Mouse (Mus musculus): Measurements from ENCODE around the gene Mbtd1. TPM values are rescaled to one million over a fixed set of nuclear protein-coding genes. Genes with fewer than 3 reads are reported as not detected.

The Mbtd1 gene
- polyA plus RNA-seq, 1 experiment from 2014 or later, result 25.0 TPM

GRCm38 (mm10) chr11:93969171-93969570 is 83.5 kb downstream of the Mbtd1 start:
- 94% methylated on average over 6 of the region's 6 CpGs for WGBS
- H3K4me2 ChIP-seq (ENCODE audit: low read depth, low read length), result no peak overlapping the region

GRCm38 (mm10) chr11:93969799-93970198 is 84.1 kb downstream of the Mbtd1 start:
- H3K9me3 ChIP-seq (ENCODE audit: control insufficient read depth, low read length), result no peaks in the 10 kb centered on the region
- ATAC-seq (ENCODE audit: low read depth), result no peak
- H3K4me1 ChIP-seq (ENCODE audit: control insufficient read depth, insufficient read depth, low read length), result no peaks in the 10 kb centered on the region
- no peak overlapping the region for H3K4me2 ChIP-seq (ENCODE audit: low read depth, low read length)
- peaks cover 8% of the 10 kb centered on the region for H3K36me3 ChIP-seq (ENCODE audit: control insufficient read depth, insufficient read depth, low read length)
- no peak overlapping the region for H3K27ac ChIP-seq (ENCODE audit: low read depth, low read length)
- 81% methylated on average over 1 of the region's 1 CpGs for WGBS
- no peak overlapping the region for H3K9ac ChIP-seq (replicated peaks; ENCODE audit: low read depth, low read length)
- no peaks in the 10 kb centered on the region for H3K27me3 ChIP-seq (ENCODE audit: control insufficient read depth, insufficient read depth, low read length)
- H3K4me3 ChIP-seq (ENCODE audit: low read depth, low read length), result no peak overlapping the region

More at GRCm38 (mm10) chr11:93969171-93969570, 83.5 kb downstream of the Mbtd1 start:
- Histone ChIP-seq H3K4me3 (ENCODE audit: low read depth, low read length) (no peak overlapping the region), H3K27ac (ENCODE audit: low read depth, low read length) (no peak overlapping the region), H3K9me3 (ENCODE audit: control insufficient read depth, low read length) (no peaks in the 10 kb centered on the region), H3K36me3 (ENCODE audit: control insufficient read depth, insufficient read depth, low read length) (peaks cover 8% of the 10 kb centered on the region), H3K27me3 (ENCODE audit: control insufficient read depth, insufficient read depth, low read length) (no peaks in the 10 kb centered on the region), H3K9ac (replicated peaks; ENCODE audit: low read depth, low read length) (no peak overlapping the region), H3K4me1 (ENCODE audit: control insufficient read depth, insufficient read depth, low read length) (no peaks in the 10 kb centered on the region)
- ATAC-seq (ENCODE audit: low read depth), result no peak

- Histone ChIP-seq H3K9ac (replicated peaks; ENCODE audit: low read depth, low read length) (no peak overlapping the region), H3K4me3 (ENCODE audit: low read depth, low read length) (no peak overlapping the region), H3K27me3 (ENCODE audit: control insufficient read depth, insufficient read depth, low read length) (no peaks in the 10 kb centered on the region), H3K9me3 (ENCODE audit: control insufficient read depth, low read length) (no peaks in the 10 kb centered on the region), H3K4me2 (ENCODE audit: low read depth, low read length) (no peak overlapping the region), H3K4me1 (ENCODE audit: control insufficient read depth, insufficient read depth, low read length) (no peaks in the 10 kb centered on the region), H3K27ac (ENCODE audit: low read depth, low read length) (no peak overlapping the region), H3K36me3 (ENCODE audit: control insufficient read depth, insufficient read depth, low read length) (no peaks in the 10 kb centered on the region)
- WGBS, result 85% methylated on average over 5 of the region's 5 CpGs
- no peak for ATAC-seq (ENCODE audit: low read depth)
These were observed 87.3 kb downstream of the Mbtd1 start for GRCm38 (mm10) chr11:93972951-93973350.

GRCm38 (mm10) chr11:93979502-93980049 is 93.9 kb downstream of the Mbtd1 start:
- no peak; the same call in 1 of the 2 replicates for ATAC-seq (ENCODE audit: low read depth)
- Histone ChIP-seq H3K4me3 (ENCODE audit: low read depth, low read length) (no peak overlapping the region), H3K9me3 (ENCODE audit: control insufficient read depth, low read length) (no peaks in the 10 kb centered on the region), H3K9ac (replicated peaks; ENCODE audit: low read depth, low read length) (no peak overlapping the region), H3K4me1 (ENCODE audit: control insufficient read depth, insufficient read depth, low read length) (no peaks in the 10 kb centered on the region), H3K27ac (ENCODE audit: low read depth, low read length) (no peak overlapping the region), H3K36me3 (ENCODE audit: control insufficient read depth, insufficient read depth, low read length) (no peaks in the 10 kb centered on the region), H3K27me3 (ENCODE audit: control insufficient read depth, insufficient read depth, low read length) (no peaks in the 10 kb centered on the region), H3K4me2 (ENCODE audit: low read depth, low read length) (no peak overlapping the region)
- WGBS, result 16% methylated on average over 6 of the region's 6 CpGs

- Histone ChIP-seq H3K27me3 (ENCODE audit: control insufficient read depth, insufficient read depth, low read length) (no peaks in the 10 kb centered on the region), H3K4me2 (ENCODE audit: low read depth, low read length) (no peak overlapping the region), H3K9ac (replicated peaks; ENCODE audit: low read depth, low read length) (no peak overlapping the region), H3K27ac (ENCODE audit: low read depth, low read length) (no peak overlapping the region), H3K36me3 (ENCODE audit: control insufficient read depth, insufficient read depth, low read length) (no peaks in the 10 kb centered on the region), H3K9me3 (ENCODE audit: control insufficient read depth, low read length) (no peaks in the 10 kb centered on the region), H3K4me1 (ENCODE audit: control insufficient read depth, insufficient read depth, low read length) (no peaks in the 10 kb centered on the region), H3K4me3 (ENCODE audit: low read depth, low read length) (no peak overlapping the region)
- WGBS, result 93% methylated on average over 3 of the region's 3 CpGs
- no peak for ATAC-seq (ENCODE audit: low read depth)
These were observed 99.0 kb downstream of the Mbtd1 start for GRCm38 (mm10) chr11:93984619-93985018.

GRCm38 (mm10) chr11:93985265-93985664 is 99.6 kb downstream of the Mbtd1 start:
- no peak overlapping the region for H3K27ac ChIP-seq (ENCODE audit: low read depth, low read length)
- ATAC-seq (ENCODE audit: low read depth), result no peak
- H3K9ac ChIP-seq (replicated peaks; ENCODE audit: low read depth, low read length), result no peak overlapping the region
- H3K4me1 ChIP-seq (ENCODE audit: control insufficient read depth, insufficient read depth, low read length), result no peaks in the 10 kb centered on the region
- 89% methylated on average over 5 of the region's 5 CpGs for WGBS
- no peaks in the 10 kb centered on the region for H3K36me3 ChIP-seq (ENCODE audit: control insufficient read depth, insufficient read depth, low read length)
- no peak overlapping the region for H3K4me3 ChIP-seq (ENCODE audit: low read depth, low read length)
- H3K4me2 ChIP-seq (ENCODE audit: low read depth, low read length), result no peak overlapping the region
- H3K27me3 ChIP-seq (ENCODE audit: control insufficient read depth, insufficient read depth, low read length), result no peaks in the 10 kb centered on the region
- no peaks in the 10 kb centered on the region for H3K9me3 ChIP-seq (ENCODE audit: control insufficient read depth, low read length)

GRCm38 (mm10) chr11:93986298-93986697 is 100.6 kb downstream of the Mbtd1 start:
- no peaks in the 10 kb centered on the region for H3K27me3 ChIP-seq (ENCODE audit: control insufficient read depth, insufficient read depth, low read length)

GRCm38 (mm10) chr11:93987026-93987425 is 101.4 kb downstream of the Mbtd1 start:
- H3K4me1 ChIP-seq (ENCODE audit: control insufficient read depth, insufficient read depth, low read length), result no peaks in the 10 kb centered on the region
- no peak overlapping the region for H3K27ac ChIP-seq (ENCODE audit: low read depth, low read length)
- no peaks in the 10 kb centered on the region for H3K27me3 ChIP-seq (ENCODE audit: control insufficient read depth, insufficient read depth, low read length)
- no peak for ATAC-seq (ENCODE audit: low read depth)
- no peaks in the 10 kb centered on the region for H3K36me3 ChIP-seq (ENCODE audit: control insufficient read depth, insufficient read depth, low read length)
- H3K9ac ChIP-seq (replicated peaks; ENCODE audit: low read depth, low read length), result no peak overlapping the region
- no peak overlapping the region for H3K4me3 ChIP-seq (ENCODE audit: low read depth, low read length)
- H3K4me2 ChIP-seq (ENCODE audit: low read depth, low read length), result no peak overlapping the region
- WGBS, result 88% methylated on average over 4 of the region's 4 CpGs
- no peaks in the 10 kb centered on the region for H3K9me3 ChIP-seq (ENCODE audit: control insufficient read depth, low read length)

More at GRCm38 (mm10) chr11:93986298-93986697, 100.6 kb downstream of the Mbtd1 start:
- Histone ChIP-seq H3K4me3 (ENCODE audit: low read depth, low read length) (no peak overlapping the region), H3K27ac (ENCODE audit: low read depth, low read length) (no peak overlapping the region), H3K36me3 (ENCODE audit: control insufficient read depth, insufficient read depth, low read length) (no peaks in the 10 kb centered on the region), H3K4me2 (ENCODE audit: low read depth, low read length) (no peak overlapping the region), H3K4me1 (ENCODE audit: control insufficient read depth, insufficient read depth, low read length) (no peaks in the 10 kb centered on the region), H3K9me3 (ENCODE audit: control insufficient read depth, low read length) (no peaks in the 10 kb centered on the region), H3K9ac (replicated peaks; ENCODE audit: low read depth, low read length) (no peak overlapping the region)
- no peak for ATAC-seq (ENCODE audit: low read depth)

GRCm38 (mm10) chr11:93987625-93988327 is 102.1 kb downstream of the Mbtd1 start:
- Histone ChIP-seq H3K36me3 (ENCODE audit: control insufficient read depth, insufficient read depth, low read length) (no peaks in the 10 kb centered on the region), H3K27me3 (ENCODE audit: control insufficient read depth, insufficient read depth, low read length) (no peaks in the 10 kb centered on the region), H3K9ac (replicated peaks; ENCODE audit: low read depth, low read length) (no peak overlapping the region), H3K9me3 (ENCODE audit: control insufficient read depth, low read length) (no peaks in the 10 kb centered on the region), H3K4me2 (ENCODE audit: low read depth, low read length) (no peak overlapping the region), H3K4me3 (ENCODE audit: low read depth, low read length) (no peak overlapping the region), H3K4me1 (ENCODE audit: control insufficient read depth, insufficient read depth, low read length) (no peaks in the 10 kb centered on the region), H3K27ac (ENCODE audit: low read depth, low read length) (no peak overlapping the region)
- ATAC-seq (ENCODE audit: low read depth), result no peak
- 84% methylated on average over 8 of the region's 8 CpGs for WGBS
